Mouse (Mus musculus): ENCODE measurements around the gene Sytl1. TPM values are rescaled to one million over a fixed set of nuclear protein-coding genes. Genes with fewer than 3 reads are reported as not detected.

The Sytl1 gene
- polyA plus RNA-seq, 1 experiment from 2014 or later = 1.5 TPM

- Histone ChIP-seq H3K9ac (ENCODE audit: low read length) (no peak overlapping the region), H3K27ac (ENCODE audit: low read depth, low read length) (no peak overlapping the region), H3K4me1 (replicated peaks; ENCODE audit: control insufficient read depth, insufficient read depth, low read length) (0 out of 2 replicates have a peak, but pooled peaks cover 3% of the 10 kb centered on the region), H3K36me3 (ENCODE audit: control insufficient read depth, insufficient read depth, low read length) (peaks cover 5% of the 10 kb centered on the region; the same call in 1 of the 2 replicates), H3K4me3 (ENCODE audit: low read depth, low read length) (no peak overlapping the region), H3K9me3 (ENCODE audit: control insufficient read depth, low read length) (no peaks in the 10 kb centered on the region; the same call in 1 of the 2 replicates), H3K4me2 (ENCODE audit: low read depth, low read length, severe bottlenecking) (no peak overlapping the region), H3K27me3 (ENCODE audit: control insufficient read depth, insufficient read depth, low read length) (peaks cover 7% of the 10 kb centered on the region)
- DNase-seq (ENCODE audit: low spot score) (no peak), ATAC-seq (replicated peaks; ENCODE audit: low FRiP score) (no peak)
- 59% methylated on average over 10 of the region's 10 CpGs for WGBS
Measured at GRCm38 (mm10) chr4:133261641-133262374, 1.1 kb downstream of the Sytl1 start.

- no peak overlapping the region for H3K4me2 ChIP-seq (ENCODE audit: low read depth, low read length, severe bottlenecking)
- 0 out of 2 replicates have a peak, but pooled peaks cover 3% of the 10 kb centered on the region for H3K4me1 ChIP-seq (replicated peaks; ENCODE audit: control insufficient read depth, insufficient read depth, low read length)
- H3K36me3 ChIP-seq (ENCODE audit: control insufficient read depth, insufficient read depth, low read length) = no peaks in the 10 kb centered on the region
- H3K4me3 ChIP-seq (ENCODE audit: low read depth, low read length) = no peak overlapping the region
- no peak overlapping the region for H3K27ac ChIP-seq (ENCODE audit: low read depth, low read length)
- 75% methylated on average over 12 of the region's 12 CpGs for WGBS
- peaks cover 15% of the 10 kb centered on the region for H3K27me3 ChIP-seq (ENCODE audit: control insufficient read depth, insufficient read depth, low read length)
- no peak overlapping the region for H3K9ac ChIP-seq (ENCODE audit: low read length)
- no peaks in the 10 kb centered on the region for H3K9me3 ChIP-seq (ENCODE audit: control insufficient read depth, low read length)
- DNase-seq (ENCODE audit: low spot score) (no peak), ATAC-seq (replicated peaks; ENCODE audit: low FRiP score) (no peak)
Measured at GRCm38 (mm10) chr4:133257798-133258408, 5.0 kb downstream of the Sytl1 start.

GRCm38 (mm10) chr4:133257230-133257629, 5.7 kb downstream of the Sytl1 start:
- Histone ChIP-seq H3K27me3 (ENCODE audit: control insufficient read depth, insufficient read depth, low read length) (peaks cover 18% of the 10 kb centered on the region), H3K9ac (ENCODE audit: low read length) (no peak overlapping the region), H3K4me3 (ENCODE audit: low read depth, low read length) (no peak overlapping the region), H3K36me3 (ENCODE audit: control insufficient read depth, insufficient read depth, low read length) (no peaks in the 10 kb centered on the region), H3K9me3 (ENCODE audit: control insufficient read depth, low read length) (no peaks in the 10 kb centered on the region), H3K27ac (ENCODE audit: low read depth, low read length) (no peak overlapping the region), H3K4me2 (ENCODE audit: low read depth, low read length, severe bottlenecking) (no peak overlapping the region), H3K4me1 (replicated peaks; ENCODE audit: control insufficient read depth, insufficient read depth, low read length) (0 out of 2 replicates have a peak, but pooled peaks cover 3% of the 10 kb centered on the region)
- WGBS = 26% methylated on average over 12 of the region's 12 CpGs
- ATAC-seq (replicated peaks; ENCODE audit: low FRiP score) = no peak
- no peak for DNase-seq (ENCODE audit: low spot score)

DNA sequence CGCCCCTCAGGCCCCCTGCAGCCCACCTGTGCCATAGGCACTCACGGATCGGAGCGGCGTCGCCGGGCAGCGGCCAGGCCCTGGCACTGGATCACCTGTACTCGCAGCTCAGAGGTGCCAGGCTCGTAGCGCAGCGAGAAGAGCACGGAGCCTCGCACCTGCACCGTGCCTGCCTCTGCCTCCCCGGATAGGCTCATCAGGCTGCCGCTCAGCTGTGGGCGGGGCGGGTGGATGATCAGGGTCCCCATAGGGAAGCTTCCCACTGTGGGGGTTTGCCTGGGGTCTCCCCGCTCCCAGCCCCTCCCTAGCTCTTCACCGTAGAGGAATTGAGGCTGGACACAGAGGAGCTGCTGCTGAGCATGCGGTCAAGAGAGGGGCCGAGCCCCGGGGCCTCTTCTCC, 6.1 kb downstream of the Sytl1 start:
- H3K27me3 ChIP-seq (ENCODE audit: control insufficient read depth, insufficient read depth, low read length) = peaks cover 22% of the 10 kb centered on the region
- H3K4me3 ChIP-seq (ENCODE audit: low read depth, low read length) = no peak overlapping the region
- 13% methylated on average over 24 of the region's 24 CpGs for WGBS

GRCm38 (mm10) chr4:133255392-133255791, 7.5 kb downstream of the Sytl1 start:
- Histone ChIP-seq H3K4me3 (ENCODE audit: low read depth, low read length) (no peak overlapping the region), H3K27ac (ENCODE audit: low read depth, low read length) (no peak overlapping the region), H3K9me3 (ENCODE audit: control insufficient read depth, low read length) (no peaks in the 10 kb centered on the region), H3K36me3 (ENCODE audit: control insufficient read depth, insufficient read depth, low read length) (no peaks in the 10 kb centered on the region), H3K27me3 (ENCODE audit: control insufficient read depth, insufficient read depth, low read length) (peaks cover 37% of the 10 kb centered on the region), H3K4me1 (replicated peaks; ENCODE audit: control insufficient read depth, insufficient read depth, low read length) (peaks cover 7% of the 10 kb centered on the region), H3K4me2 (ENCODE audit: low read depth, low read length, severe bottlenecking) (no peak overlapping the region), H3K9ac (ENCODE audit: low read length) (no peak overlapping the region)
- DNase-seq (ENCODE audit: low spot score) (no peak), ATAC-seq (replicated peaks; ENCODE audit: low FRiP score) (no peak)
- WGBS = 60% methylated on average over 6 of the region's 6 CpGs

More for the DNA sequence above, 6.1 kb downstream of the Sytl1 start:
- Histone ChIP-seq H3K36me3 (ENCODE audit: control insufficient read depth, insufficient read depth, low read length) (no peaks in the 10 kb centered on the region), H3K4me1 (replicated peaks; ENCODE audit: control insufficient read depth, insufficient read depth, low read length) (0 out of 2 replicates have a peak, but pooled peaks cover 3% of the 10 kb centered on the region), H3K4me2 (ENCODE audit: low read depth, low read length, severe bottlenecking) (no peak overlapping the region), H3K9ac (ENCODE audit: low read length) (no peak overlapping the region), H3K9me3 (ENCODE audit: control insufficient read depth, low read length) (no peaks in the 10 kb centered on the region), H3K27ac (ENCODE audit: low read depth, low read length) (no peak overlapping the region)
- ATAC-seq (replicated peaks; ENCODE audit: low FRiP score) (no peak), DNase-seq (ENCODE audit: low spot score) (no peak)

- Histone ChIP-seq H3K9me3 (ENCODE audit: control insufficient read depth, low read length) (no peaks in the 10 kb centered on the region), H3K27me3 (ENCODE audit: control insufficient read depth, insufficient read depth, low read length) (peaks cover 46% of the 10 kb centered on the region), H3K4me2 (ENCODE audit: low read depth, low read length, severe bottlenecking) (no peak overlapping the region), H3K4me3 (ENCODE audit: low read depth, low read length) (no peak overlapping the region), H3K36me3 (ENCODE audit: control insufficient read depth, insufficient read depth, low read length) (no peaks in the 10 kb centered on the region), H3K9ac (ENCODE audit: low read length) (no peak overlapping the region), H3K4me1 (replicated peaks; ENCODE audit: control insufficient read depth, insufficient read depth, low read length) (peaks cover 7% of the 10 kb centered on the region), H3K27ac (ENCODE audit: low read depth, low read length) (no peak overlapping the region)
- ATAC-seq (replicated peaks; ENCODE audit: low FRiP score) (no peak), DNase-seq (ENCODE audit: low spot score) (no peak)
- 88% methylated on average over 12 of the region's 12 CpGs for WGBS
Measured at GRCm38 (mm10) chr4:133253412-133253811, 9.5 kb downstream of the Sytl1 start.

GRCm38 (mm10) chr4:133252089-133252488, 10.8 kb downstream of the Sytl1 start:
- Histone ChIP-seq H3K27me3 (ENCODE audit: control insufficient read depth, insufficient read depth, low read length) (peaks cover 44% of the 10 kb centered on the region), H3K36me3 (ENCODE audit: control insufficient read depth, insufficient read depth, low read length) (no peaks in the 10 kb centered on the region), H3K4me1 (replicated peaks; ENCODE audit: control insufficient read depth, insufficient read depth, low read length) (peaks cover 7% of the 10 kb centered on the region), H3K27ac (ENCODE audit: low read depth, low read length) (no peak overlapping the region), H3K9ac (ENCODE audit: low read length) (no peak overlapping the region), H3K4me3 (ENCODE audit: low read depth, low read length) (no peak overlapping the region), H3K4me2 (ENCODE audit: low read depth, low read length, severe bottlenecking) (no peak overlapping the region), H3K9me3 (ENCODE audit: control insufficient read depth, low read length) (no peaks in the 10 kb centered on the region)
- ATAC-seq (replicated peaks; ENCODE audit: low FRiP score) (no peak), DNase-seq (ENCODE audit: low spot score) (no peak)
- 27% methylated on average over 4 of the region's 4 CpGs for WGBS

DNA sequence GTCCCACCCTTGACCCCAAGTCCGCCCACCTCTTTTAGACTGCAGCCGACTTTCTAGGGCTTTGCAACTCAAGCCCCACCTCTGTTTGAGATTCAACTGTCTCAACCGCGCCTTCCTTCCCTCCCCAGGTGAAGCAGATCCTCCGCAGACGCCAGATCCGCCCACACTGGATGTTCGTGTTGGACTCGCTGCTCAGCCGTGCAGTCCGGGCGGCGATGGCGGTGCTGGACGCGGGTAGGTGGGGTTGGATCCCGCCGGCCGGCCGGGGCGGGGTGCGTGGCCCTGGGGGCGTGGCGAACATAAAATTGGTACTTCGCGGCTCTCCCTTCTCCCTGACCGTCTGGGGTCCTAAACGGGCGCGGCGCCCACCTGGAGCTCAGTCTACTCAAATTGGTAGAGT, 11.7 kb downstream of the Sytl1 start:
- WGBS = 2% methylated on average over 30 of the region's 31 CpGs
- H3K9me3 ChIP-seq (ENCODE audit: control insufficient read depth, low read length) = no peaks in the 10 kb centered on the region
- peak overlapping the region; percentile 46 for H3K9ac ChIP-seq (ENCODE audit: low read length)
- DNase-seq (ENCODE audit: low spot score) (peak; percentile 64), ATAC-seq (replicated peaks; ENCODE audit: low FRiP score) (no peak)
- H3K4me3 ChIP-seq (ENCODE audit: low read depth, low read length) = peak overlapping the region; percentile 33
- H3K27ac ChIP-seq (ENCODE audit: low read depth, low read length) = no peak overlapping the region
- H3K27me3 ChIP-seq (ENCODE audit: control insufficient read depth, insufficient read depth, low read length) = peaks cover 38% of the 10 kb centered on the region
- H3K4me1 ChIP-seq (replicated peaks; ENCODE audit: control insufficient read depth, insufficient read depth, low read length) = peaks cover 4% of the 10 kb centered on the region
- H3K36me3 ChIP-seq (ENCODE audit: control insufficient read depth, insufficient read depth, low read length) = no peaks in the 10 kb centered on the region
- peak overlapping the region; percentile 66 for H3K4me2 ChIP-seq (ENCODE audit: low read depth, low read length, severe bottlenecking)
